Mouse (Mus musculus) left cerebral cortex, postnatal 36 days (tissue): ENCODE data around the gene Wdr25. TPM values are rescaled to one million over a fixed set of nuclear protein-coding genes. Genes with fewer than 3 reads are reported as not detected.

Experiments
- DNase-seq, 2 experiments: peaks; one replicate each; pipeline ENCODE4 v3.0.0; 2021 to 2022; ENCODE audit warnings: low spot score in 2 of 2, mixed read lengths in 1 of 2
- intact Hi-C: fragments of 180-260 bp; cut with DNase I; formaldehyde crosslinking; loops from one replicate; pipeline ENCODE4 v1.15.1; 2025
- total RNA-seq, 2 experiments: library from RNA; stranded (reverse); gene quantifications; 2 replicates each; pipeline ENCODE4 v1.2.3; 2021

Gene Wdr25
- total RNA-seq, 2 experiments from 2014 or later: 8.2 to 11.5 TPM

- peak; percentile 16 to 35 for DNase-seq
- intact Hi-C loops: no loop called here
Observed at GRCm38 (mm10) chr12:108968031-108968430, 74.6 kb downstream of the Wdr25 start.

DNA sequence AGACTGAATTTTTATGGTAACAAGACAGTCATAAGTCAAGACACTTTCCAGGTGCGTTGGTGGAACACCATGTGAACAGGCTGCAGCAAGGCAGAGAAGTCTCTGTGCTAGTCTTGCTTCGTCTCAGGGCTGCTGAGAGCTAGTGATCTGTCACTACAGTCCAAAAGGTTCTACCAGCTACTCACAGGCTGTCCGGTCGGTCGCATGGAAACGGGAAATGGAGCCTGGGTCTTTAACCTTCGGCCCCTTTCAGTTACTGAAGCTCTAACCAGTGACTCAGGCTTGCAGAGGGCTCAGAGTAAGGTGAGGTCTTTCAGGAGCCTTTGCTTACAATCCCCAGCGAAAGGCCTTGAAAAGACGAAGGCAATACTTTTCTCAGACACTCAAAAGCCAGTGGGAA, 78.0 kb downstream of the Wdr25 start:
- DNase-seq: no peak
- intact Hi-C loops: no loop called here

GRCm38 (mm10) chr12:108972234-108972633, 78.8 kb downstream of the Wdr25 start:
- no peak for DNase-seq
- intact Hi-C loops: no loop called here

GRCm38 (mm10) chr12:108979977-108980376, 86.5 kb downstream of the Wdr25 start:
- DNase-seq: no peak
- intact Hi-C loops: no loop called here

DNA sequence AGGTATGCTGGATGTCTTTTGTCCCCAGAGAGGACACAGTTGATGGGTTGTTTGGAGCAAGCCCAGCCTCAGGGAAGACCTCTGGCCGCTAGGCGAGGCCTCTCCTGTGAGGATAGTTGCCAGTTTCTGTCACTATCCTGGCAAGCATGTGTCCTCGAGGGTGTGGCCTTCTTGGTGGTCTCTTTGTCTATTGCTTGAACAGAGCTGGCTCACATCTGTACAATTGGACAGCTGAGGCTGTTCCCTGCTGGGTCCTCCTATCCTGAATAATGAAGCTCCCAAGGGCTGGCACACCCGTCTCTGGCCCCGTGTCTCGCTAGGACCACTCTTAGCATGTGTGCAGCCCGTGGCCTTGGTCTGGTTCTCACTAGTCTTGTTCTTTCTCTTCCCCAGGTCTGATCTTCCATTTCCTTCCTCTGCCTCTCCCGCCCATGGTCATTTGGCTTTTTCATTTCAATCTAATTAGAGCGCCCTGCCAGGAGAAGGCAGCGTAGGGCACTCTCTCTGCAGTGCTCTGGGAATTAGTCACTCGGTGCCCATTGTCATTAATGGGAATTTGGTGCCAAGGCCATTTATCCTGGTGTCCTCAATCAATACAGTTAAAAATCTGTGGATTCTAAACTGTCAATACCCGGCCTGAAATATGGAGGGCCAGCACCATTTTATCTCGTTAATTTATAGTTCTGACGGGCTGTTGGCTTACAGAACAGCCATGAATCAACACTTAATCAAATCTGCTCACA, 88.7 kb downstream of the Wdr25 start:
- intact Hi-C loops: no loop called here
- no peak for DNase-seq

GRCm38 (mm10) chr12:108982684-108982960, 89.2 kb downstream of the Wdr25 start:
- no peak for DNase-seq
- intact Hi-C loops: no loop called here

GRCm38 (mm10) chr12:108983496-108983895, 90.1 kb downstream of the Wdr25 start:
- intact Hi-C loops: no loop called here
- no peak for DNase-seq

DNA sequence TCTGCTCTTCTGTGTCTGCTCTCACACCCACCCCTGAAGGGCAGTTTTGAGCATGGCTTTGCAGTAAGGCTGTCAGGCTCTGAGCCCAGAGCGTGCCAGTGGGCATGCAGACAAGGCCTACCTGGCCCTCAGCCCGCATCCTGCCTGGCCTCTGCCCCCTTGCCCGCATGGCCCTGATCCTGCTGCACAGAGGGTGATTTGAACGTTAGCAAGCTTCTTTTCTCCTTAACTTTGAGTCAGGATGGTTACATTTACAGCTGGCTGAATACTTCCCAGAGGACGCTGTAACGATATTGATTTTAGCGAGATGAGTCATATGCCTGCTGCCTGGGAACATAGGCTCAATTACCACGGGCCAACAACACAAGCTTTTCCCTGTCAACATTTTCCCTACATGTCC, 91.0 kb downstream of the Wdr25 start:
- no peak for DNase-seq
- intact Hi-C loops: no loop called here

GRCm38 (mm10) chr12:108985025-108985424, 91.6 kb downstream of the Wdr25 start:
- no peak for DNase-seq
- intact Hi-C loops: no loop called here

- no peak for DNase-seq
- intact Hi-C loops: no loop called here
Observed at GRCm38 (mm10) chr12:108987448-108987847, 94.0 kb downstream of the Wdr25 start.

GRCm38 (mm10) chr12:108990425-108990824, 97.0 kb downstream of the Wdr25 start:
- no peak for DNase-seq
- intact Hi-C loops: no loop called here

DNA sequence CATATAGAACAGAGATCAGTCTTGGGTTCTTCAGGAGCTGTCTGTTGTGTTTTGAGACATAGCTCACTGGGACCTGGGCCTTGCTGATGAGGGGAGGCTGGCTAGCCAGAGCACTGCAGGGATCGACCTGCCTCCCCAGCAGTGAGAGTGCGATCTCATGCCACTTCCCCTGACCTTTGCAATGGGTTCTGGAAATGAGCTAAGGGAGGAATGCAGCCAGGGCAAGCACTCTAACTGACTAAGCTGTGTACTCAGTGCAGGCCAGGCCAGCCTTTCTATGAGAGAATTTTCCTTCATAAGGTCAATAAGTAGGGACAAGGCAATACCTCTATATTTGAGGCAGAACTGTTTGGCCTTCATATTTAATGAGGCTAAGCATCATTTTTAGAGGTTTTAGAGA, 99.6 kb downstream of the Wdr25 start:
- intact Hi-C loops: no loop called here

DNA sequence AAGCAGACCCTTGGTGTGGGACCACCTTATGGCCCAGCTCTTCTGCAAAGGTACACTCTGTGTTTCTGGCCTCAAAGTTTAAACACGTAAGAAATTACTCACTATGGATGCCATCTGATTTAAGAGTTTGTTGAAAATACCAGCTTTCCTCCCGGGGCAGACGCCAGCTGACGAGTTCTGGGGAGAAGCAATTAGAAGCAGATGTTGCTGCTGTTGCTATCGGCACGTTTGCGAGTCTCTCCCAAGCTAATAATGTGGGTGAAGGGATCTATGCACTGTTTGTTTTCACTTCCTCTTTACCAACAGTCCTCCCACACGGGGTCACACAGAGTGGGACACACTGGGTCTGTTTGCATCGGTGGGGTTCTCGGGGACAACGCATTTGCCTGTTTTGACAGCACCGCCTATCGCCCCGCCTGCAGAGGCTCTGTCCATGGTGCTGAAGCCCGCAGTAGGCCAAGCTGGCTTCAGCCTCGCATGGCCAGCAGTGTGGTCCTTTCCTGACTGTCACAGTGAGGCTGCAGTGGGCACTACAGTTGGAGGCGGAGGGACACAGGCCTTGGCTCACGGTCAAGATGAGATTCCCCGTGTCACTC, 101.1 kb downstream of the Wdr25 start:
- peak; percentile 21 to 24 for DNase-seq
- intact Hi-C loops: no loop called here

More for the DNA sequence above, 99.6 kb downstream of the Wdr25 start:
- no peak for DNase-seq

DNA sequence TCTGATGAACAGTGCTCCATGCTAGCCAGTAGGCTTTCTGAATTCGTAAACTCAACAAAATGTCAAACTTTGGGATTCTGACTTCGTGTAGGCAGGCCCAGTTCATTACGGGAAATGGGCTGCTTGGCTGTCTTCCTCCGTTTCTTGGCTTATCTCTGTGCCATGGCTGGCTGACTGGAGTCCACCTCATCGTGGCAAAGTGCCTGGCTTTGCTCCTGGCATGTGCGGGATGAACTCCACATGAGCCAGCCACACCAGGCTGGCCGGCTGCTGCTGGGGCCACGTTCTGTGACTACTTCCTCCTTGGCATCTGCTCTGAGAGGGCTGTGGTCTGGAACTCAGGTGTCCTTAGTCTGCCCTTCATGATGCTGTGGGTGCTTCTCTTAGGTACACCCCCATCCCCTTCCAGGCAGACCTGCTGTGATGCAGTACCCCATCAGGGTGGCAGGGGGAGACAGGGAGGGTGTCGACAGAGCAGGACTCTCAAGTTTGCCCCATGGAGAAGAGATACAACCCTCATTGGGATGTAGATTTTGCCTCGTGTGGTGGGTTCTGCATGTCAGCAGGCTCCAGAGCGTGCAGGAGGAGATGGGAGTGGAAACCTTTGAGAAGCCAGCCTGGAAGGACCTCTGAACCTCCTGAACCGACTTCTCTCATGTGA, 102.7 kb downstream of the Wdr25 start:
- intact Hi-C loops: no loop called here

GRCm38 (mm10) chr12:108997249-108997648, 103.8 kb downstream of the Wdr25 start:
- intact Hi-C loops: no loop called here
- DNase-seq: no peak

More for the DNA sequence above, 102.7 kb downstream of the Wdr25 start:
- DNase-seq: no peak

- DNase-seq: no peak
- intact Hi-C loops: no loop called here
Observed at GRCm38 (mm10) chr12:109002978-109003377, 109.5 kb downstream of the Wdr25 start.

DNA sequence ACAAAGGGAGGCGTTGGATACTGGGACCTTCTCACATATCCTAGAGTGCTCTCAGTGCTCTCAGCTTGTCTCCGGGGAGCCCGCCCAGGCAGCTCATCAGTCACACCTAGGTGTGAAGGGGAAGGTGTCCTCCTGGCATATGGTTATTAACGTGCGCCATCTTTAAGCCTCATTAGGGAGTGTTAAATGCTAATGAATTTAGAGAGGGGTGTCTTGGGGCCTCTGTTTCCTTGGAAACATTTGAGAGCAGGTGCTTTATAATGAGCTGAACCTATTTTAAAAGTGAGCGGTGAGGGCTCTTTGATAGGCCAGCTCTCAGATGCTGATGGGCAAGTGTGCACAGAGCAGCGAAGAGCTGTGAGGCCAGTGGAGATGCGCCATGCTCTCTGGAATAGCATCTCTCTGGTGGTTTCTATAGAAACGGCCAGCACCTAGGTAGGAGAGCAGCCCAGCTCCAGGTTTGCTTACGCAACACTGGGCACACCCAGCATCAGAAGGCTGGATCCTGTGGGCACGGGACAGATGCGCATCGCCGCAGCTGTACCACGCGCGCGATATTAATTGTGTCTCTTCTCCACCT, 116.7 kb downstream of the Wdr25 start:
- intact Hi-C loops: no loop called here
- no peak for DNase-seq

DNA sequence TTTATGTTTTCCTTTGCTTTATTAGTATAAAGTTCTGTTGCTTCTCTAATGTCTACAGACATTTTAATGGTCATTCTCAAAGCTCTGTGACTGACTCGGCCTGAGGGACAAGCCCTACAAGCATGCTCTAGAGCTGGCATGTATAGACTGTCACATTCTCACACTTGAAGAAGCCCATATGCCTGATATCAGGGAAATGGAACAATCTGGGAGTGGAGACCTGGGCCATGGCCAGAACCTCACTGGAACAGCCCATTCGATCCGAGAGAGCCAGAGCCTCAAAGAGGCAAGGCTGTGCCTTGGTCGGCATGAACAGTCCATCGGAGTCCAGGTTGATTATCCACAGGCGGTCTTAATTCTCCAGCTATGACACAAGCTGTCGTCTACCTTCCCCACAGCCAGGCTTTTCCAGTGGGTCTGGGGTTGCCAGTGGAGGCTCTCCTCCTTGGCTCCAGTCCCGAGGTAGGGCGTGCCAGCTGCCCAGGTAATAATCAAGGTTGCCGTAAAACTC, 128.8 kb downstream of the Wdr25 start:
- intact Hi-C loops: no loop called here
- DNase-seq: no peak

- DNase-seq: no peak
- intact Hi-C loops: no loop called here
Observed at GRCm38 (mm10) chr12:109022966-109023365, 129.5 kb downstream of the Wdr25 start.

DNA sequence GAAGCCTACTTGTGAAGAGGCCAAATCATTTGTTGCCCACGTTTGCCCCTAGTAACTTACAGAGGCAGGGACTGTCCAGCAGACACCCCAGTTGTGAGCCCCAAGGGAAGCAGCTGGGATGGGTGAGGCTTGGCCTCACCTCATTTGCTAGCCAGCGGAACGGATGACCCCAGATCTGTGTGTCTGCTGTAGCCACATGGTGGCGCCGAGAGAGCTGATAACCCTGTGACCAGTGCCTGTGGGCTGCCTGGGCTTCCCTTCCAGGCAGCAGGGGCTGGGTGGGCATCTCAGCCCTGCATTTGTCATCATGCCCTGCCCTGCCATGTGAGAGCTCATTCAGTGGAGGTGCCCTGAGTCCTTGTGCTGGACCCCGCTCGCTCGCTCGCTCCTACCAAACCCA, 130.3 kb downstream of the Wdr25 start:
- no peak for DNase-seq
- intact Hi-C loops: no loop called here

- DNase-seq: no peak
- intact Hi-C loops: no loop called here
Observed at GRCm38 (mm10) chr12:109037026-109037425, 143.6 kb downstream of the Wdr25 start.
